Mouse (Mus musculus) CH12.LX (cell line): ENCODE results near the gene Frmd5. TPM values are rescaled to one million over a fixed set of nuclear protein-coding genes. Genes with fewer than 3 reads are reported as not detected.

Experiments used
- DNase-seq: peaks from one replicate; pipeline ENCODE4 v3.0.0-alpha.2; 2013; ENCODE audit errors: extremely low read depth
- H3K27ac ChIP-seq: 2 replicates; pipeline ENCODE4 v1.5.1; 2012; ENCODE audit warnings: low read depth, mild to moderate bottlenecking, control low read depth, moderate library complexity; ENCODE audit not compliant: insufficient read depth
- H3K27me3 ChIP-seq: replicated peaks from 2 replicates; pipeline ENCODE3; 2012; ENCODE audit warnings: inconsistent platforms
- H3K36me3 ChIP-seq, 2 experiments: replicated peaks in 1 of 2; 2 replicates each; pipeline versions ENCODE3 to v1.6.1; 2012; ENCODE audit warnings: inconsistent platforms in 1 of 2, low read length in 1 of 2, mild to moderate bottlenecking in 1 of 2, mixed read lengths in 1 of 2, moderate library complexity in 1 of 2; ENCODE audit not compliant: control insufficient read depth in 1 of 2, insufficient read depth in 1 of 2
- H3K4me1 ChIP-seq, 2 experiments: 2 replicates each; pipeline ENCODE4 v1.6.1; 2012; ENCODE audit warnings: inconsistent platforms in 1 of 2, moderate library complexity in 1 of 2; ENCODE audit not compliant: insufficient read depth in 2 of 2, control insufficient read depth in 1 of 2
- H3K4me2 ChIP-seq: 2 replicates; pipeline ENCODE4 v1.6.1; 2012; ENCODE audit warnings: low read depth, mild to moderate bottlenecking, control low read depth; ENCODE audit not compliant: poor library complexity, insufficient read depth, severe bottlenecking
- H3K4me3 ChIP-seq, 3 experiments: fragments of 150-350 bp in 1 of 3; sonication (generic) in 1 of 3; replicated peaks in 1 of 3; 2 replicates each; pipeline versions ENCODE3 to v1.5.1; 2011 to 2012; ENCODE audit warnings: low read depth in 2 of 3, low read length in 2 of 3, mild to moderate bottlenecking in 2 of 3, moderate library complexity in 2 of 3, control low read depth in 1 of 3, improper control_type of control experiment in 1 of 3, inconsistent platforms in 1 of 3, mixed read lengths in 1 of 3; ENCODE audit not compliant: poor library complexity in 1 of 3
- H3K79me2 ChIP-seq: replicated peaks from 2 replicates; pipeline ENCODE4 v1.6.1; 2012; ENCODE audit warnings: mild to moderate bottlenecking, moderate library complexity; ENCODE audit not compliant: control insufficient read depth, poor library complexity, insufficient read depth, severe bottlenecking; ENCODE audit errors: extremely low read depth
- H3K9ac ChIP-seq: 2 replicates; pipeline ENCODE4 v1.6.1; 2012; ENCODE audit warnings: low read depth, mild to moderate bottlenecking, control low read depth, moderate library complexity; ENCODE audit not compliant: insufficient read depth
- H3K9me3 ChIP-seq: replicated peaks from 2 replicates; pipeline ENCODE3; 2012; ENCODE audit warnings: low read length, inconsistent platforms, mixed read lengths
- BHLHE40 ChIP-seq: IDR thresholded peaks from 2 replicates; pipeline ENCODE4 v1.6.1; 2011; ENCODE audit warnings: mild to moderate bottlenecking, low read depth, low read length, improper control_type of control experiment
- CHD1 ChIP-seq: IDR thresholded peaks from 2 replicates; pipeline ENCODE4 v1.6.1; 2012; ENCODE audit warnings: low read depth, low read length, improper control_type of control experiment, inconsistent platforms
- CHD2 ChIP-seq: IDR thresholded peaks from 2 replicates; pipeline ENCODE4 v1.6.1; 2011; ENCODE audit warnings: low read length, improper control_type of control experiment
- CTCF ChIP-seq, 2 experiments: IDR thresholded peaks in 1 of 2; conservative IDR thresholded peaks in 1 of 2; 2 replicates each; pipeline ENCODE4 v1.5.1; 2011 to 2012; ENCODE audit warnings: low read depth in 2 of 2, low read length in 2 of 2, improper control_type of control experiment in 1 of 2, inconsistent platforms in 1 of 2, mild to moderate bottlenecking in 1 of 2, moderate library complexity in 1 of 2
- ELF1 ChIP-seq: IDR thresholded peaks from 2 replicates; pipeline ENCODE4 v1.6.1; 2014; ENCODE audit warnings: low read depth, mild to moderate bottlenecking, inconsistent platforms, low read length, improper control_type of control experiment
- ETS1 ChIP-seq: conservative IDR thresholded peaks from 2 replicates; pipeline ENCODE4 v1.6.1; 2012; ENCODE audit warnings: low read depth, mild to moderate bottlenecking, inconsistent platforms, low read length, improper control_type of control experiment, moderate library complexity
- GABPA ChIP-seq: IDR thresholded peaks from 2 replicates; pipeline ENCODE4 v1.6.1; 2012; ENCODE audit warnings: low read depth, low read length, improper control_type of control experiment, inconsistent platforms; ENCODE audit not compliant: insufficient replicate concordance
- IRF4 ChIP-seq: IDR thresholded peaks from 2 replicates; pipeline ENCODE4 v1.6.1; 2014; ENCODE audit warnings: low read depth, mild to moderate bottlenecking, inconsistent platforms, low read length, improper control_type of control experiment
- JUN ChIP-seq: IDR thresholded peaks from 2 replicates; pipeline ENCODE4 v1.6.1; 2011; ENCODE audit warnings: low read depth, mild to moderate bottlenecking, low read length, improper control_type of control experiment, moderate library complexity; ENCODE audit not compliant: insufficient read depth
- JUND ChIP-seq: conservative IDR thresholded peaks from 2 replicates; pipeline ENCODE4 v1.6.1; 2011; ENCODE audit warnings: low read depth, low read length, improper control_type of control experiment
- KAT2A ChIP-seq: IDR thresholded peaks from 2 replicates; pipeline ENCODE4 v1.6.1; 2012; ENCODE audit warnings: low read length, improper control_type of control experiment, inconsistent platforms; ENCODE audit not compliant: insufficient replicate concordance
- MAFK ChIP-seq: IDR thresholded peaks from 2 replicates; pipeline ENCODE4 v1.6.1; 2011; ENCODE audit warnings: low read length, improper control_type of control experiment; ENCODE audit not compliant: insufficient replicate concordance
- MXI1 ChIP-seq: IDR thresholded peaks from 2 replicates; pipeline ENCODE4 v1.6.1; 2011; ENCODE audit warnings: mild to moderate bottlenecking, low read depth, low read length, improper control_type of control experiment
- MYC ChIP-seq: IDR thresholded peaks from 2 replicates; pipeline ENCODE4 v1.6.1; 2011; ENCODE audit warnings: low read depth, mild to moderate bottlenecking, improper control_type of control experiment, low read length
- PAX5 ChIP-seq: IDR thresholded peaks from 2 replicates; pipeline ENCODE4 v1.6.1; 2012; ENCODE audit warnings: low read length, inconsistent platforms, mixed read lengths
- POLR2A ChIP-seq: IDR thresholded peaks from 2 replicates; pipeline ENCODE4 v1.6.1; 2011; ENCODE audit warnings: low read depth, mild to moderate bottlenecking, improper control_type of control experiment, low read length
- RAD21 ChIP-seq: IDR thresholded peaks from 2 replicates; pipeline ENCODE4 v1.6.1; 2011; ENCODE audit warnings: low read depth, mild to moderate bottlenecking, low read length, improper control_type of control experiment, moderate library complexity
- RCOR1 ChIP-seq: conservative IDR thresholded peaks from 2 replicates; pipeline ENCODE4 v1.6.1; 2012; ENCODE audit warnings: low read depth, mild to moderate bottlenecking, inconsistent platforms, low read length, improper control_type of control experiment
- SIN3A ChIP-seq: IDR thresholded peaks from 2 replicates; pipeline ENCODE4 v1.6.1; 2012; ENCODE audit warnings: low read length, improper control_type of control experiment, inconsistent platforms
- TBP ChIP-seq: conservative IDR thresholded peaks from 2 replicates; pipeline ENCODE4 v1.6.1; 2011; ENCODE audit warnings: low read depth, low read length, improper control_type of control experiment
- TCF12 ChIP-seq: IDR thresholded peaks from 2 replicates; pipeline ENCODE4 v1.6.1; 2014; ENCODE audit warnings: low read depth, mild to moderate bottlenecking, inconsistent platforms, low read length, improper control_type of control experiment
- UBTF ChIP-seq: IDR thresholded peaks from 2 replicates; pipeline ENCODE4 v1.6.1; 2012; ENCODE audit warnings: low read depth, mild to moderate bottlenecking, inconsistent platforms, low read length, improper control_type of control experiment, moderate library complexity
- USF1 ChIP-seq: IDR thresholded peaks from 2 replicates; pipeline ENCODE4 v1.6.1; 2014; ENCODE audit warnings: low read depth, mild to moderate bottlenecking, inconsistent platforms, low read length, improper control_type of control experiment
- ZC3H11A ChIP-seq: IDR thresholded peaks from 2 replicates; pipeline ENCODE4 v1.6.1; 2012; ENCODE audit warnings: low read depth, mild to moderate bottlenecking, inconsistent platforms, low read length, improper control_type of control experiment
- ZMIZ1 ChIP-seq: IDR thresholded peaks from 2 replicates; pipeline ENCODE4 v1.6.1; 2012; ENCODE audit warnings: low read depth, mild to moderate bottlenecking, inconsistent platforms, low read length, improper control_type of control experiment
- dilution Hi-C: fragments of 300-500 bp; cut with MboI; formaldehyde crosslinking; loops from 2 replicates; pipeline ENCODE4 v1.14.3; 2020; ENCODE audit warnings: low sequenced_read_pairs; ENCODE audit not compliant: extremely low pct_unique_long_range_greater_than_20kb, extremely low pct_ligation_motif_present
- in situ Hi-C: fragments of 300-500 bp; cut with MboI; formaldehyde crosslinking; loops from 3 replicates; pipeline ENCODE4 v1.14.3; 2019; ENCODE audit warnings: low sequenced_read_pairs, low pct_ligation_motif_present, low pct_unique_long_range_greater_than_20kb, mixed read lengths
- polyA plus RNA-seq: library from polyadenylated mRNA; unstranded; fragments of >175 nt; gene quantifications from 2 replicates; pipeline ENCODE4 v1.2.1, GENCODE M21; 2012; ENCODE audit warnings: low read depth; ENCODE audit not compliant: insufficient read length
- total RNA-seq, 2 experiments: library from RNA; depleted of rRNA; stranded (reverse); fragments of 300-350 nt in 1 of 2; fragments of >200 nt in 1 of 2; gene quantifications; 2 replicates each; pipeline ENCODE4 v1.2.3; 2012 to 2014

The Frmd5 gene
- total and polyA plus RNA-seq, 3 experiments: 1.9 to 3.5 (median 3.2) TPM

GRCm38 (mm10) chr2:121563117-121563516 is 243.8 kb downstream of the Frmd5 start:
- no peak for TF ChIP-seq ZC3H11A
- no peak for TF ChIP-seq UBTF
- no peak for TF ChIP-seq CHD2
- no peak for TF ChIP-seq POLR2A
- no peak for TF ChIP-seq JUND
- no peak for TF ChIP-seq USF1
- no peak for TF ChIP-seq KAT2A
- no peak for TF ChIP-seq ELF1
- TF ChIP-seq CHD1: no peak
- dilution Hi-C loops (no loop called here), in situ Hi-C loops (loop anchor here (25.0 kb wide), 1 partner anchor 474 kb away; the partner anchor contains the start of gene Eif3j1)
- no peak for DNase-seq
- peaks cover 0 to 21% of the 10 kb centered on the region in 2 experiments for H3K36me3 ChIP-seq
- peaks cover 12 to 37% of the 10 kb centered on the region in 2 experiments for H3K4me1 ChIP-seq
- no peak overlapping the region for H3K9ac ChIP-seq
- no peak overlapping the region for H3K4me3 ChIP-seq
- no peaks in the 10 kb centered on the region for H3K79me2 ChIP-seq
- H3K9me3 ChIP-seq: peaks cover 4% of the 10 kb centered on the region
- no peak overlapping the region for H3K4me2 ChIP-seq
- H3K27me3 ChIP-seq: no peaks in the 10 kb centered on the region
- no peak overlapping the region for H3K27ac ChIP-seq

- Histone ChIP-seq H3K9ac (no peak overlapping the region), H3K4me2 (no peak overlapping the region), H3K27ac (no peak overlapping the region), H3K36me3 (peaks cover 9 to 76% of the 10 kb centered on the region in 2 experiments), H3K79me2 (no peaks in the 10 kb centered on the region), H3K4me1 (peaks cover 0 to 2% of the 10 kb centered on the region in 2 experiments; a peak in 2 of 4 replicates), H3K9me3 (no peaks in the 10 kb centered on the region), H3K4me3 (no peak overlapping the region), H3K27me3 (no peaks in the 10 kb centered on the region)
- dilution Hi-C loops (no loop called here), in situ Hi-C loops (loop anchor here (25.0 kb wide), 1 partner anchor 486 kb away; the partner anchor contains the start of gene Eif3j1)
- DNase-seq: no peak
- TF ChIP-seq ETS1 (no peak), GABPA (no peak), MYC (no peak), CHD2 (no peak), SIN3A (no peak), PAX5 (no peak), RAD21 (no peak), ZC3H11A (no peak), MXI1 (no peak), TBP (no peak), BHLHE40 (no peak), ELF1 (no peak), MAFK (no peak), JUN (no peak), CHD1 (no peak), ZMIZ1 (no peak), CTCF (conservative IDR thresholded peaks at IDR 0.05 in 1 of 2, IDR thresholded peaks at IDR 0.05 in 1 of 2; ENCODE audit: low read depth in 2 of 2, low read length in 2 of 2) (no peak), TCF12 (no peak), IRF4 (no peak), RCOR1 (no peak)
Observed at GRCm38 (mm10) chr2:121551271-121551670, 255.6 kb downstream of the Frmd5 start.
